Mouse (Mus musculus): ENCODE results near the gene Shtn1. TPM values are rescaled to one million over a fixed set of nuclear protein-coding genes. Genes with fewer than 3 reads are reported as not detected.

The Shtn1 gene
- total and polyA plus RNA-seq, 2 experiments from 2014 or later: 0.45 to 0.95 TPM

DNA sequence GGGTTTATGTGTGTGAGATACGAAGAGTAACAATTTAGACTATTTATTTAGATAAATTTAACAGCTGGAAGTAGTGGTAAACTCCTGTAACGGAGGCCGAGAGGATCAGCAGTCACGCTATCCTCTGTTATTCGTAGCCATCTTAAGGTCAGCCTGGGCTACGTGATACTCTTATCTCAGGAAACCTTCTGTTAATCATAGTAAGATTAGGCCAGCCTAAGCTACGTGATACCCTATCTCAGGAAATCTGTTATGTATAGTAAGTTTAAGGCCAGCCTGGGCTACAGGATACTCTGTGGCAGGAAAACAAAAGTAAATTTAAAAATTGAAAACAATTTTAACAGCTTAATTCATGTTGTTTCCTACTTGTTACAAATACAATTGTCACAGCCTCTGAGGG lies 129.9 kb downstream of the Shtn1 start:
- DNase-seq (ENCODE audit: low spot score) (no peak), ATAC-seq (ENCODE audit: insufficient read depth, low read depth) (no peak)
- peaks cover 4% of the 10 kb centered on the region; the same call in 1 of the 2 replicates for H3K27me3 ChIP-seq (ENCODE audit: control insufficient read depth, insufficient read depth, low read length)
- no peak overlapping the region for H3K4me2 ChIP-seq (ENCODE audit: low read depth, low read length)
- no peak overlapping the region for H3K4me3 ChIP-seq (ENCODE audit: low read depth, low read length)
- peaks cover 9% of the 10 kb centered on the region; the same call in 1 of the 2 replicates for H3K4me1 ChIP-seq (ENCODE audit: control insufficient read depth, insufficient read depth)
- WGBS: 58% methylated on average over 7 of the region's 7 CpGs
- TF ChIP-seq EP300 (IDR thresholded peaks at IDR 0.05; ENCODE audit: low read depth): no peak
- no peak for TF ChIP-seq CTCF (IDR thresholded peaks at IDR 0.05; ENCODE audit: low read depth)
- no peak overlapping the region for H3K27ac ChIP-seq (ENCODE audit: low read depth)
- no peak overlapping the region for H3K9ac ChIP-seq (replicated peaks; ENCODE audit: low read depth, low read length)
- H3K9me3 ChIP-seq (replicated peaks; ENCODE audit: control insufficient read depth, low read length): no peaks in the 10 kb centered on the region
- no peaks in the 10 kb centered on the region for H3K36me3 ChIP-seq (replicated peaks; ENCODE audit: control insufficient read depth, insufficient read depth, low read length)

GRCm38 (mm10) chr19:58942841-58943828 lies 132.8 kb downstream of the Shtn1 start, which contains the start of the genes Eno4 and Hspa12a:
Gene Eno4 (plus strand): TSS chr19:58943425.
Gene Hspa12a (minus strand): TSS chr19:58943654.
- TF ChIP-seq EP300 (IDR thresholded peaks at IDR 0.05; ENCODE audit: low read depth) (no peak), CTCF (IDR thresholded peaks at IDR 0.05; ENCODE audit: low read depth) (no peak)
- Histone ChIP-seq H3K4me3 (ENCODE audit: low read depth, low read length) (peak within 1 kb of the TSS; percentile 57), H3K9ac (replicated peaks; ENCODE audit: low read depth, low read length) (peak within 1 kb of the TSS; percentile 72), H3K27ac (ENCODE audit: low read depth) (peak within 1 kb of the TSS; percentile 49), H3K36me3 (replicated peaks; ENCODE audit: control insufficient read depth, insufficient read depth, low read length) (no peaks in the 10 kb centered on the region), H3K4me1 (ENCODE audit: control insufficient read depth, insufficient read depth) (peaks cover 9% of the 10 kb centered on the region; the same call in 1 of the 2 replicates), H3K27me3 (ENCODE audit: control insufficient read depth, insufficient read depth, low read length) (no peaks in the 10 kb centered on the region; the same call in 1 of the 2 replicates), H3K4me2 (ENCODE audit: low read depth, low read length) (peak within 1 kb of the TSS; percentile 89), H3K9me3 (replicated peaks; ENCODE audit: control insufficient read depth, low read length) (no peaks in the 10 kb centered on the region)
- ATAC-seq (ENCODE audit: insufficient read depth, low read depth): peak; percentile 98
- whole genome bisulfite sequencing: under 1% methylated on average over 61 of the region's 65 CpGs
- DNase-seq (ENCODE audit: low spot score): peak; percentile 92

DNA sequence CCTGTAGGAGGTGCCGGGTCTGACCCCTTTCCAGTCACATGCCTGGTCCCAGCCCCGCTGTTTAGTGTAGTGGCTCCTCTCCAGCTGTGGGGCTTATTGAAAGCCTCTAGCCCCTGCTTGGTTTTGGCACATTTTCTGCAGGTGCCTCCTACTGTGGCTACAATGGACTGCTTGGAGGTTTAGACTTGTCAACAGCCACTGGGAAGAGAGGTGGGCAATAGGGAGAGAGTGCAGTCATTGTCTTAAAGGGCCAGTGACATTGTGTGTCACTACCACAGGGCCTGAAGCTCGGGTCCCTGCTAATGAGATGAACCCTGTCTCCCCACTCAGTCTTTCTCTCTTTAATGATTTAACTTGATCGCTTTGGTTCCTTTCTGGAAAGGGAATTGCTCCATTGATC lies 142.8 kb downstream of the Shtn1 start:
- H3K27me3 ChIP-seq (ENCODE audit: control insufficient read depth, insufficient read depth, low read length): peaks cover 20% of the 10 kb centered on the region; the same call in 1 of the 2 replicates
- 31% methylated on average over 4 of the region's 4 CpGs for WGBS
- H3K4me2 ChIP-seq (ENCODE audit: low read depth, low read length): no peak overlapping the region
- no peaks in the 10 kb centered on the region for H3K4me1 ChIP-seq (ENCODE audit: control insufficient read depth, insufficient read depth)
- H3K9me3 ChIP-seq (replicated peaks; ENCODE audit: control insufficient read depth, low read length): no peaks in the 10 kb centered on the region
- no peaks in the 10 kb centered on the region for H3K36me3 ChIP-seq (replicated peaks; ENCODE audit: control insufficient read depth, insufficient read depth, low read length)
- DNase-seq (ENCODE audit: low spot score): no peak
- no peak for ATAC-seq (ENCODE audit: insufficient read depth, low read depth)
- TF ChIP-seq CTCF (IDR thresholded peaks at IDR 0.05; ENCODE audit: low read depth): no peak
- no peak for TF ChIP-seq EP300 (IDR thresholded peaks at IDR 0.05; ENCODE audit: low read depth)
- no peak overlapping the region for H3K27ac ChIP-seq (ENCODE audit: low read depth)
- H3K9ac ChIP-seq (replicated peaks; ENCODE audit: low read depth, low read length): no peak overlapping the region
- no peak overlapping the region for H3K4me3 ChIP-seq (ENCODE audit: low read depth, low read length)

GRCm38 (mm10) chr19:58931081-58931800 lies 144.7 kb downstream of the Shtn1 start:
- Histone ChIP-seq H3K27ac (ENCODE audit: low read depth) (no peak overlapping the region), H3K4me2 (ENCODE audit: low read depth, low read length) (no peak overlapping the region), H3K27me3 (ENCODE audit: control insufficient read depth, insufficient read depth, low read length) (peaks cover 20% of the 10 kb centered on the region; the same call in 1 of the 2 replicates), H3K4me1 (ENCODE audit: control insufficient read depth, insufficient read depth) (no peaks in the 10 kb centered on the region), H3K9me3 (replicated peaks; ENCODE audit: control insufficient read depth, low read length) (no peaks in the 10 kb centered on the region), H3K36me3 (replicated peaks; ENCODE audit: control insufficient read depth, insufficient read depth, low read length) (no peaks in the 10 kb centered on the region), H3K4me3 (ENCODE audit: low read depth, low read length) (no peak overlapping the region), H3K9ac (replicated peaks; ENCODE audit: low read depth, low read length) (no peak overlapping the region)
- DNase-seq (ENCODE audit: low spot score) (no peak), ATAC-seq (ENCODE audit: insufficient read depth, low read depth) (no peak)
- TF ChIP-seq CTCF (IDR thresholded peaks at IDR 0.05; ENCODE audit: low read depth): no peak
- no peak for TF ChIP-seq EP300 (IDR thresholded peaks at IDR 0.05; ENCODE audit: low read depth)
- WGBS: 42% methylated on average over 16 of the region's 16 CpGs

Other genes with a start within 250 kb of the Shtn1 start
- gene Eno4, start 132.7 kb downstream of the Shtn1 start, total RNA-seq (2014; rRNA removed; ENCODE audit: low replicate concordance): not detected in 2 replicates
- gene Eno4, start 132.7 kb downstream of the Shtn1 start, polyA plus RNA-seq (2015; fragmentation: Nextera tagmentation; extraction: Ambion mirVana): 0.12 and 0.15 TPM in 2 replicates
- 15.0 and 39.2 TPM in 2 replicates for gene Hspa12a, start 132.4 kb downstream of the Shtn1 start, total RNA-seq (2014; rRNA removed; ENCODE audit: low replicate concordance)
- 11.5 and 13.2 TPM in 2 replicates for gene Hspa12a, start 132.4 kb downstream of the Shtn1 start, polyA plus RNA-seq (2015; fragmentation: Nextera tagmentation; extraction: Ambion mirVana)
- gene Vax1, start 94.0 kb upstream of the Shtn1 start, total RNA-seq (2014; rRNA removed; ENCODE audit: low replicate concordance): not detected in 2 replicates
- not detected in 2 replicates for gene Vax1, start 94.0 kb upstream of the Shtn1 start, polyA plus RNA-seq (2015; fragmentation: Nextera tagmentation; extraction: Ambion mirVana)
- gene Kcnk18, start 143.1 kb upstream of the Shtn1 start, total RNA-seq (2014; rRNA removed; ENCODE audit: low replicate concordance): not detected in 2 replicates
- gene Kcnk18, start 143.1 kb upstream of the Shtn1 start, polyA plus RNA-seq (2015; fragmentation: Nextera tagmentation; extraction: Ambion mirVana): not detected in 2 replicates
- gene Slc18a2, start 184.8 kb upstream of the Shtn1 start, total RNA-seq (2014; rRNA removed; ENCODE audit: low replicate concordance): 1.3 and 1.6 TPM in 2 replicates
- 4.5 TPM in 2 replicates for gene Slc18a2, start 184.8 kb upstream of the Shtn1 start, polyA plus RNA-seq (2015; fragmentation: Nextera tagmentation; extraction: Ambion mirVana)
- gene Rps12-ps3, start 246.2 kb upstream of the Shtn1 start, total RNA-seq (2014; rRNA removed; ENCODE audit: low replicate concordance): 112 and 123 TPM in 2 replicates
- gene Rps12-ps3, start 246.2 kb upstream of the Shtn1 start, polyA plus RNA-seq (2015; fragmentation: Nextera tagmentation; extraction: Ambion mirVana): 1.4 and 4.0 TPM in 2 replicates